Mouse (Mus musculus) ES-Bruce4 (cell line): ENCODE data around the gene Eif4g1. TPM values are rescaled to one million over a fixed set of nuclear protein-coding genes. Genes with fewer than 3 reads are reported as not detected.

ENCODE experiments used
- H3K27ac ChIP-seq: 2 replicates; pipeline ENCODE4 v1.5.1; 2012; ENCODE audit warnings: low read length, inconsistent platforms; ENCODE audit not compliant: insufficient read depth
- H3K27me3 ChIP-seq: 2 replicates; pipeline ENCODE4 v1.6.1; 2012; ENCODE audit warnings: mild to moderate bottlenecking, low read length, inconsistent platforms; ENCODE audit not compliant: control insufficient read depth, poor library complexity, insufficient read depth, severe bottlenecking
- H3K36me3 ChIP-seq: 2 replicates; pipeline ENCODE4 v1.6.1; 2012; ENCODE audit warnings: inconsistent platforms, mild to moderate bottlenecking, low read length, moderate library complexity; ENCODE audit not compliant: control insufficient read depth, poor library complexity, insufficient read depth, severe bottlenecking
- H3K4me1 ChIP-seq: one replicate; pipeline ENCODE4 v1.8.1; 2011; ENCODE audit warnings: low read length; ENCODE audit not compliant: control insufficient read depth, insufficient read depth
- H3K4me3 ChIP-seq: 2 replicates; pipeline ENCODE4 v1.5.1; 2011; ENCODE audit warnings: low read depth, mild to moderate bottlenecking, low read length
- H3K9ac ChIP-seq: 2 replicates; pipeline ENCODE4 v1.6.1; 2012; ENCODE audit warnings: low read depth, mild to moderate bottlenecking, inconsistent platforms; ENCODE audit not compliant: poor library complexity, severe bottlenecking
- H3K9me3 ChIP-seq: replicated peaks from 2 replicates; pipeline ENCODE4 v1.6.1; 2012; ENCODE audit warnings: mild to moderate bottlenecking, low read length, inconsistent platforms; ENCODE audit not compliant: control insufficient read depth, poor library complexity, insufficient read depth, severe bottlenecking
- CTCF ChIP-seq: IDR thresholded peaks from one replicate; pipeline ENCODE4 v1.8.1; 2011; ENCODE audit warnings: low read depth, low read length
- EP300 ChIP-seq: IDR thresholded peaks from 2 replicates; pipeline ENCODE4 v1.6.1; 2011; ENCODE audit warnings: low read depth, low read length; ENCODE audit not compliant: insufficient read depth
- POLR2A ChIP-seq: IDR thresholded peaks from one replicate; pipeline ENCODE4 v1.8.1; 2011; ENCODE audit warnings: low read length; ENCODE audit not compliant: insufficient read depth
- polyA plus RNA-seq: library from polyadenylated mRNA; stranded (reverse); fragments of >200 nt; gene quantifications from 2 replicates; pipeline ENCODE4 v1.2.4, GENCODE M21; 2011; ENCODE audit warnings: low read depth; ENCODE audit not compliant: missing spikeins, insufficient read depth, insufficient read length

Gene Eif4g1
- polyA plus RNA-seq, 1 experiment = 462 TPM

GRCm38 (mm10) chr16:20675213-20675612, 7.1 kb downstream of the Eif4g1 start:
- H3K9ac ChIP-seq = no peak overlapping the region
- no peaks in the 10 kb centered on the region for H3K4me1 ChIP-seq
- H3K9me3 ChIP-seq = no peaks in the 10 kb centered on the region
- H3K27ac ChIP-seq = no peak overlapping the region
- no peak overlapping the region for H3K4me3 ChIP-seq
- TF ChIP-seq POLR2A = no peak
- no peak for TF ChIP-seq EP300
- no peak for TF ChIP-seq CTCF
- no peaks in the 10 kb centered on the region for H3K27me3 ChIP-seq
- H3K36me3 ChIP-seq = peaks cover 51% of the 10 kb centered on the region

- Histone ChIP-seq H3K9ac (no peak overlapping the region), H3K4me1 (no peaks in the 10 kb centered on the region), H3K27ac (no peak overlapping the region), H3K36me3 (peaks cover 66% of the 10 kb centered on the region), H3K4me3 (no peak overlapping the region), H3K27me3 (no peaks in the 10 kb centered on the region), H3K9me3 (no peaks in the 10 kb centered on the region)
- no peak for TF ChIP-seq EP300
- TF ChIP-seq CTCF = no peak
- TF ChIP-seq POLR2A = no peak
Measured at GRCm38 (mm10) chr16:20676702-20677101, 8.6 kb downstream of the Eif4g1 start.

- Histone ChIP-seq H3K4me3 (no peak overlapping the region), H3K36me3 (peaks cover 73% of the 10 kb centered on the region), H3K27me3 (no peaks in the 10 kb centered on the region), H3K27ac (no peak overlapping the region), H3K9me3 (no peaks in the 10 kb centered on the region), H3K9ac (no peak overlapping the region), H3K4me1 (no peaks in the 10 kb centered on the region)
- TF ChIP-seq EP300 (no peak), CTCF (no peak), POLR2A (no peak)
Measured at GRCm38 (mm10) chr16:20677380-20677779, 9.3 kb downstream of the Eif4g1 start.

- no peak for TF ChIP-seq EP300
- no peak overlapping the region for H3K9ac ChIP-seq
- no peaks in the 10 kb centered on the region for H3K9me3 ChIP-seq
- H3K27ac ChIP-seq = no peak overlapping the region
- peaks cover 80% of the 10 kb centered on the region for H3K36me3 ChIP-seq
- no peaks in the 10 kb centered on the region for H3K4me1 ChIP-seq
- H3K4me3 ChIP-seq = no peak overlapping the region
- H3K27me3 ChIP-seq = no peaks in the 10 kb centered on the region
Measured at GRCm38 (mm10) chr16:20677974-20678675, 10.0 kb downstream of the Eif4g1 start.

- Histone ChIP-seq H3K36me3 (peaks cover 50% of the 10 kb centered on the region), H3K4me3 (no peak overlapping the region), H3K27ac (0 out of 2 replicates have a peak overlapping the region, but pooled peaks have one; percentile 26), H3K9ac (no peak overlapping the region), H3K27me3 (no peaks in the 10 kb centered on the region), H3K4me1 (peaks cover 3% of the 10 kb centered on the region), H3K9me3 (no peaks in the 10 kb centered on the region)
- no peak for TF ChIP-seq EP300
- TF ChIP-seq POLR2A = no peak
- no peak for TF ChIP-seq CTCF
Measured at GRCm38 (mm10) chr16:20690774-20691173, 22.7 kb downstream of the Eif4g1 start.

- H3K27ac ChIP-seq = peak overlapping the region; percentile 41
- H3K9me3 ChIP-seq = no peaks in the 10 kb centered on the region
- H3K4me1 ChIP-seq = peaks cover 3% of the 10 kb centered on the region
- no peak overlapping the region for H3K9ac ChIP-seq
- no peak overlapping the region for H3K4me3 ChIP-seq
- no peaks in the 10 kb centered on the region for H3K27me3 ChIP-seq
- H3K36me3 ChIP-seq = peaks cover 43% of the 10 kb centered on the region
- TF ChIP-seq EP300 = no peak
- no peak for TF ChIP-seq POLR2A
- TF ChIP-seq CTCF = no peak
Measured at GRCm38 (mm10) chr16:20691617-20692016, 23.5 kb downstream of the Eif4g1 start.
